Mouse (Mus musculus) intestine, embryonic 15.5 days (tissue): ENCODE measurements around the gene Cpb2. TPM values are rescaled to one million over a fixed set of nuclear protein-coding genes. Genes with fewer than 3 reads are reported as not detected.

Experiments used
- ATAC-seq: fragments of 200-750 bp; cut with Nextera tagmentation; 2 replicates; pipeline ENCODE4 v1.8.0; 2017; ENCODE audit warnings: moderate TSS enrichment, moderate library complexity
- H3K27ac ChIP-seq: fragments of 300-500 bp; sonication (generic); 2 replicates; pipeline ENCODE4 v1.5.1; 2015; ENCODE audit warnings: mild to moderate bottlenecking, inconsistent platforms
- H3K27me3 ChIP-seq: fragments of 300-500 bp; sonication (generic); replicated peaks from 2 replicates; pipeline ENCODE4 v1.6.1; 2015; ENCODE audit warnings: inconsistent platforms
- H3K36me3 ChIP-seq: fragments of 300-500 bp; sonication (generic); 2 replicates; pipeline ENCODE4 v1.6.1; 2015; ENCODE audit warnings: inconsistent platforms
- H3K4me1 ChIP-seq: fragments of 300-500 bp; sonication (generic); replicated peaks from 2 replicates; pipeline ENCODE4 v1.6.1; 2015; ENCODE audit warnings: inconsistent platforms
- H3K4me2 ChIP-seq: fragments of 300-500 bp; sonication (generic); replicated peaks from 2 replicates; pipeline ENCODE4 v1.6.1; 2015; ENCODE audit warnings: mild to moderate bottlenecking, inconsistent platforms
- H3K4me3 ChIP-seq: fragments of 300-500 bp; sonication (generic); replicated peaks from 2 replicates; pipeline ENCODE4 v1.5.1; 2015; ENCODE audit warnings: inconsistent platforms
- H3K9ac ChIP-seq: fragments of 300-500 bp; sonication (generic); 2 replicates; pipeline ENCODE4 v1.6.1; 2015; ENCODE audit warnings: inconsistent platforms
- H3K9me3 ChIP-seq: fragments of 300-500 bp; sonication (generic); 2 replicates; pipeline ENCODE4 v1.6.1; 2016; ENCODE audit warnings: inconsistent platforms
- WGBS: fragments of 180-500 bp; shearing (Covaris S2); methylation state at CpG from one replicate; pipeline ENCODE4 v1.1.7; 2015; 5-methylcytosine and 5-hydroxymethylcytosine counted together
- polyA plus RNA-seq: library from polyadenylated mRNA; unstranded; fragments of >200 nt; fragmentation: Nextera tagmentation; extraction: Ambion mirVana; gene quantifications from 2 replicates; pipeline ENCODE4 v1.2.1, GENCODE M21; 2015

Gene Cpb2
- polyA plus RNA-seq, 1 experiment from 2014 or later: 4.0 TPM

- Histone ChIP-seq H3K4me2 (no peak overlapping the region), H3K4me1 (no peaks in the 10 kb centered on the region), H3K36me3 (no peaks in the 10 kb centered on the region), H3K27me3 (no peaks in the 10 kb centered on the region), H3K4me3 (no peak overlapping the region), H3K9ac (no peak overlapping the region), H3K27ac (no peak overlapping the region), H3K9me3 (no peaks in the 10 kb centered on the region)
- WGBS: 86% methylated on average over 5 of the region's 5 CpGs
- no peak for ATAC-seq
Observed at GRCm38 (mm10) chr14:75269531-75269930, 27.4 kb downstream of the Cpb2 start.

GRCm38 (mm10) chr14:75279716-75280115 is 37.6 kb downstream of the Cpb2 start:
- no peak overlapping the region for H3K9ac ChIP-seq
- no peak overlapping the region for H3K27ac ChIP-seq
- H3K27me3 ChIP-seq: no peaks in the 10 kb centered on the region
- H3K4me3 ChIP-seq: no peak overlapping the region
- H3K36me3 ChIP-seq: no peaks in the 10 kb centered on the region
- no peak for ATAC-seq
- H3K9me3 ChIP-seq: no peaks in the 10 kb centered on the region
- no peak overlapping the region for H3K4me2 ChIP-seq
- 87% methylated on average over 6 of the region's 6 CpGs for WGBS
- no peaks in the 10 kb centered on the region; the same call in 1 of the 2 replicates for H3K4me1 ChIP-seq

DNA sequence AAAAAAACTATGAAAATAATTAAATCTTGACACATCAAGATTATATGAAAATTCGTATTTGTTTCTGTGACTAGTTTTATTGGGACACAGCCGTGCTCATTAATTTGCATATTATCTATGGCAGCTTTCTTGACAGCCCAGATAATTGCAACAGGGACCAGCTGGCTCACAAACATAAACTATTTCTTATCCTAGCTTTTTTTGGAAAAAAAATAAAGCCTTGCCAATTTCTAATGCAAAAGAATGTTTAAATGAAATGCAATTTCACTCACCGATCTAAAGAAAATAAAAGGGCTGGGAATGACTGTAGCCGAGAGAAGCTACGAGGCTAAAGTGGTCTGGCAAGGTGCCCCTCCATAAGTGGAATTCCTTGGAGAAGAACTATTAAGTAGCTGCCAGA is 38.3 kb downstream of the Cpb2 start:
- Histone ChIP-seq H3K4me1 (peaks cover under 1% of the 10 kb centered on the region; the same call in 1 of the 2 replicates), H3K9me3 (no peaks in the 10 kb centered on the region)

DNA sequence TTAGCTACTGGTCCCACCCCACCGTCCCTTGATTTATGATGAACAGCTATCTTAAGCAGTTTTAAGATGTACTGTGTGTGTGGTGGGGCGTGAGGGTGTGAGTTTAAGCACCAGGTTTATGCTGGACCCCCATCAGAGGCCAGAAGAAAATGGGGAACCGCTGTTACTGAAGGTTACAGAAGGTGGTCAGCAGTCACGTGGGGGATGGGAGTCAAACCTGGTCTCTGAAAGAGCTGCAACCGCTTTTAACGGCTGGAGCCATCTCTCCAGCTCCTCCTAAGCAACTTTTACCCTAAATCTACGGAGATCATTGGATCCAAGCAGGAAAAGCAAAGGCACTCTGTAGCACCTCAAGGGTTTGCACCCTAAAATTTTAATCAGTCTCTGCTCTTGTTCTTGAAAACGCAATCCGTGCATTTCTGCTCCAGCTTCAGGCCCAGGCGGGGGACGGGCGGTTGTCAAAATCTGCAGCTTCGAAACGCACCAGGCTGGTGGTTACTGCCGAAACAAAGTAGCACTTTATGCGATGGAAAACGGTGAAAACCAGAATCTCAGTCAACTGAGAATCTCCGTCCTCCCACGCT is 41.6 kb downstream of the Cpb2 start:
- Histone ChIP-seq H3K4me3 (peak overlapping the region; percentile 97), H3K4me1 (peaks cover 2% of the 10 kb centered on the region; the same call in 1 of the 2 replicates), H3K4me2 (peak overlapping the region; percentile 66), H3K9ac (peak overlapping the region; percentile 59), H3K36me3 (no peaks in the 10 kb centered on the region), H3K27ac (no peak overlapping the region), H3K27me3 (no peaks in the 10 kb centered on the region), H3K9me3 (no peaks in the 10 kb centered on the region)
- ATAC-seq: peak; percentile 24
- WGBS: 4% methylated on average over 19 of the region's 19 CpGs

More for the DNA sequence above, 38.3 kb downstream of the Cpb2 start:
- no peak overlapping the region for H3K9ac ChIP-seq
- H3K27ac ChIP-seq: no peak overlapping the region
- H3K27me3 ChIP-seq: no peaks in the 10 kb centered on the region
- no peak overlapping the region for H3K4me2 ChIP-seq
- ATAC-seq: no peak
- H3K36me3 ChIP-seq: no peaks in the 10 kb centered on the region
- 62% methylated on average over 5 of the region's 5 CpGs for WGBS
- H3K4me3 ChIP-seq: no peak overlapping the region

- under 1% methylated on average over 61 of the region's 61 CpGs for WGBS
Observed at GRCm38 (mm10) chr14:75284193-75284915, 42.3 kb downstream of the Cpb2 start, which contains the start of gene Zc3h13. Gene Zc3h13 (plus strand): TSS chr14:75284373.

GRCm38 (mm10) chr14:75301081-75301480 is 59.0 kb downstream of the Cpb2 start:
- no peak overlapping the region for H3K4me2 ChIP-seq
- no peaks in the 10 kb centered on the region for H3K9me3 ChIP-seq
- H3K4me1 ChIP-seq: no peaks in the 10 kb centered on the region
- ATAC-seq: no peak
- no peaks in the 10 kb centered on the region for H3K27me3 ChIP-seq
- H3K36me3 ChIP-seq: no peaks in the 10 kb centered on the region
- WGBS: 97% methylated on average over 1 of the region's 1 CpGs
- no peak overlapping the region for H3K9ac ChIP-seq
- H3K4me3 ChIP-seq: no peak overlapping the region
- no peak overlapping the region for H3K27ac ChIP-seq

More at GRCm38 (mm10) chr14:75284193-75284915, 42.3 kb downstream of the Cpb2 start, which contains the start of gene Zc3h13:
- H3K9me3 ChIP-seq: no peaks in the 10 kb centered on the region
- H3K36me3 ChIP-seq: no peaks in the 10 kb centered on the region
- peak within 1 kb of the TSS; percentile 66 for H3K4me2 ChIP-seq
- H3K27ac ChIP-seq: peak within 1 kb of the TSS; percentile 83
- peak; percentile 100 for ATAC-seq
- peak within 1 kb of the TSS; percentile 97 for H3K4me3 ChIP-seq
- peak within 1 kb of the TSS; percentile 89 for H3K9ac ChIP-seq
- no peaks in the 10 kb centered on the region for H3K27me3 ChIP-seq
- peaks cover 2% of the 10 kb centered on the region; the same call in 1 of the 2 replicates for H3K4me1 ChIP-seq

- Histone ChIP-seq H3K27me3 (no peaks in the 10 kb centered on the region), H3K36me3 (no peaks in the 10 kb centered on the region), H3K9me3 (no peaks in the 10 kb centered on the region), H3K4me1 (no peaks in the 10 kb centered on the region), H3K4me2 (no peak overlapping the region), H3K4me3 (no peak overlapping the region), H3K9ac (no peak overlapping the region), H3K27ac (no peak overlapping the region)
- 31% methylated on average over 5 of the region's 5 CpGs for WGBS
- ATAC-seq: no peak
Observed at GRCm38 (mm10) chr14:75303807-75304206, 61.7 kb downstream of the Cpb2 start.

DNA sequence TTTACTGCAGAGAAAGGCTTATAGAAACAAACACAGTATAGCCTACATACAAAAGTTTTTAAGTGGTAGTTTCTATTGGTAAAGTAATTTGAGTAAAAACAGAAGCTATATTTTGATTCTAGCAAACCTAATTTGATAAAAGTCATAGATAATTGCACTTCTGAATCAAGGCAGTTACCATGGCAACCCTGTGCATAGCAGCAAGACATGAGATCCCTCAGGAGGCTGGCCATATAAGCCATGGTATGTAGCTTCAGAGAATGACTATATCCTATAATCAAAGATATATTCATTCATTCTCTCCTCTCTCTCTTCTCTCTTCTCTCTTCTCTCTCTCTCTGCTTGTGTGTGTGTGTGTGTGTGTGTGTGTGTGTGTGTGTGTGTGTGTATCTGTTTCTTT is 65.8 kb downstream of the Cpb2 start:
- Histone ChIP-seq H3K4me3 (no peak overlapping the region), H3K9ac (no peak overlapping the region), H3K4me2 (no peak overlapping the region), H3K9me3 (no peaks in the 10 kb centered on the region), H3K4me1 (no peaks in the 10 kb centered on the region), H3K27me3 (no peaks in the 10 kb centered on the region), H3K36me3 (no peaks in the 10 kb centered on the region), H3K27ac (no peak overlapping the region)
- no peak for ATAC-seq

- Histone ChIP-seq H3K9me3 (no peaks in the 10 kb centered on the region), H3K4me2 (no peak overlapping the region), H3K27me3 (no peaks in the 10 kb centered on the region), H3K4me3 (no peak overlapping the region), H3K27ac (no peak overlapping the region), H3K36me3 (no peaks in the 10 kb centered on the region), H3K9ac (no peak overlapping the region), H3K4me1 (no peaks in the 10 kb centered on the region)
- WGBS: 66% methylated on average over 5 of the region's 5 CpGs
- no peak for ATAC-seq
Observed at GRCm38 (mm10) chr14:75309336-75309992, 67.4 kb downstream of the Cpb2 start.

- WGBS: 95% methylated on average over 2 of the region's 2 CpGs
Observed at GRCm38 (mm10) chr14:75314484-75314883, 72.4 kb downstream of the Cpb2 start.

GRCm38 (mm10) chr14:75318736-75319135 is 76.6 kb downstream of the Cpb2 start:
- Histone ChIP-seq H3K4me2 (no peak overlapping the region), H3K36me3 (peaks cover 8% of the 10 kb centered on the region), H3K9me3 (no peaks in the 10 kb centered on the region), H3K9ac (no peak overlapping the region), H3K4me1 (no peaks in the 10 kb centered on the region), H3K27ac (no peak overlapping the region), H3K4me3 (no peak overlapping the region), H3K27me3 (no peaks in the 10 kb centered on the region)
- no peak for ATAC-seq
- 92% methylated on average over 2 of the region's 2 CpGs for WGBS

More at GRCm38 (mm10) chr14:75314484-75314883, 72.4 kb downstream of the Cpb2 start:
- no peak overlapping the region for H3K27ac ChIP-seq
- H3K9me3 ChIP-seq: no peaks in the 10 kb centered on the region
- H3K9ac ChIP-seq: no peak overlapping the region
- H3K4me1 ChIP-seq: no peaks in the 10 kb centered on the region
- no peak for ATAC-seq
- H3K4me3 ChIP-seq: no peak overlapping the region
- no peaks in the 10 kb centered on the region for H3K27me3 ChIP-seq
- no peaks in the 10 kb centered on the region for H3K36me3 ChIP-seq
- H3K4me2 ChIP-seq: no peak overlapping the region

GRCm38 (mm10) chr14:75320269-75320668 is 78.2 kb downstream of the Cpb2 start:
- Histone ChIP-seq H3K9me3 (no peaks in the 10 kb centered on the region), H3K4me1 (no peaks in the 10 kb centered on the region), H3K4me3 (no peak overlapping the region), H3K27ac (no peak overlapping the region), H3K4me2 (no peak overlapping the region), H3K27me3 (no peaks in the 10 kb centered on the region), H3K9ac (no peak overlapping the region), H3K36me3 (peaks cover 9% of the 10 kb centered on the region)
- no peak for ATAC-seq
- WGBS: 90% methylated on average over 5 of the region's 5 CpGs
